Mouse (Mus musculus) intestine, embryonic 16.5 days (tissue): ENCODE data around the gene Pias3. TPM values are rescaled to one million over a fixed set of nuclear protein-coding genes. Genes with fewer than 3 reads are reported as not detected.

ENCODE experiments used
- ATAC-seq: fragments of 200-750 bp; cut with Nextera tagmentation; 2 replicates; pipeline ENCODE4 v1.8.0; 2017; ENCODE audit warnings: moderate TSS enrichment, moderate library complexity
- H3K27ac ChIP-seq: fragments of 300-500 bp; sonication (generic); 2 replicates; pipeline ENCODE4 v1.5.1; 2014; ENCODE audit warnings: mild to moderate bottlenecking, low read length
- H3K27me3 ChIP-seq: fragments of 300-500 bp; sonication (generic); replicated peaks from 2 replicates; pipeline ENCODE4 v1.6.1; 2014; ENCODE audit warnings: low read length, control low read depth, mixed read lengths; ENCODE audit not compliant: control insufficient read depth, insufficient read depth
- H3K36me3 ChIP-seq: fragments of 300-500 bp; sonication (generic); 2 replicates; pipeline ENCODE4 v1.6.1; 2014; ENCODE audit warnings: low read length, control low read depth; ENCODE audit not compliant: control insufficient read depth, insufficient read depth
- H3K4me1 ChIP-seq: fragments of 300-500 bp; sonication (generic); 2 replicates; pipeline ENCODE4 v1.6.1; 2014; ENCODE audit warnings: low read length, control low read depth, mixed read lengths; ENCODE audit not compliant: control insufficient read depth, insufficient read depth
- H3K4me2 ChIP-seq: fragments of 300-500 bp; sonication (generic); 2 replicates; pipeline ENCODE4 v1.6.1; 2014; ENCODE audit warnings: low read depth, low read length, control low read depth
- H3K4me3 ChIP-seq: fragments of 300-500 bp; sonication (generic); 2 replicates; pipeline ENCODE4 v1.5.1; 2014; ENCODE audit warnings: mild to moderate bottlenecking, low read length
- H3K9ac ChIP-seq: fragments of 300-500 bp; sonication (generic); 2 replicates; pipeline ENCODE4 v1.6.1; 2014; ENCODE audit warnings: low read depth, low read length
- H3K9me3 ChIP-seq: fragments of 300-500 bp; sonication (generic); 2 replicates; pipeline ENCODE4 v1.6.1; 2016; ENCODE audit warnings: low read length, control low read depth; ENCODE audit not compliant: control insufficient read depth
- WGBS: fragments of 180-500 bp; shearing (Covaris S2); extraction: QIAGEN DNeasy Blood & Tissue Kit; methylation state at CpG from one replicate; pipeline ENCODE4 v1.1.7; 2014; 5-methylcytosine and 5-hydroxymethylcytosine counted together
- polyA plus RNA-seq: library from polyadenylated mRNA; unstranded; fragments of >200 nt; fragmentation: Nextera tagmentation; extraction: Ambion mirVana; gene quantifications from 2 replicates; pipeline ENCODE4 v1.2.1, GENCODE M21; 2015

Gene Pias3
- polyA plus RNA-seq, 1 experiment from 2014 or later: 35.7 TPM

- Histone ChIP-seq H3K27ac (no peak overlapping the region), H3K36me3 (peaks cover 13% of the 10 kb centered on the region; the same call in 1 of the 2 replicates), H3K27me3 (no peaks in the 10 kb centered on the region), H3K4me2 (no peak overlapping the region), H3K4me3 (no peak overlapping the region), H3K4me1 (peaks cover 4% of the 10 kb centered on the region; the same call in 1 of the 2 replicates), H3K9me3 (no peaks in the 10 kb centered on the region), H3K9ac (no peak overlapping the region)
- ATAC-seq: no peak
- 74% methylated on average over 2 of the region's 2 CpGs for WGBS
Observed at GRCm38 (mm10) chr3:96715854-96716253, 19.7 kb downstream of the Pias3 start.

GRCm38 (mm10) chr3:96719173-96719572 lies 23.0 kb downstream of the Pias3 start:
- no peaks in the 10 kb centered on the region for H3K27me3 ChIP-seq
- WGBS: 41% methylated on average over 14 of the region's 14 CpGs
- no peak for ATAC-seq
- no peak overlapping the region for H3K4me3 ChIP-seq
- no peak overlapping the region for H3K4me2 ChIP-seq
- H3K27ac ChIP-seq: no peak overlapping the region
- no peaks in the 10 kb centered on the region for H3K9me3 ChIP-seq
- H3K36me3 ChIP-seq: peaks cover 5% of the 10 kb centered on the region; the same call in 1 of the 2 replicates
- peaks cover 4% of the 10 kb centered on the region; the same call in 1 of the 2 replicates for H3K4me1 ChIP-seq
- no peak overlapping the region for H3K9ac ChIP-seq

GRCm38 (mm10) chr3:96727343-96727827 lies 31.2 kb downstream of the Pias3 start, which contains the start of the genes Polr3c and Rnf115:
Polr3c (minus strand) TSS chr3:96727628.
Rnf115 (plus strand) TSS chr3:96727664.
- peak; percentile 99 for ATAC-seq
- Histone ChIP-seq H3K36me3 (no peaks in the 10 kb centered on the region), H3K4me2 (peak within 1 kb of the TSS; percentile 78), H3K4me3 (peak within 1 kb of the TSS; percentile 97), H3K4me1 (peaks cover 27% of the 10 kb centered on the region), H3K27ac (peak within 1 kb of the TSS; percentile 74), H3K27me3 (no peaks in the 10 kb centered on the region), H3K9ac (peak within 1 kb of the TSS; percentile 88), H3K9me3 (no peaks in the 10 kb centered on the region)
- under 1% methylated on average over 52 of the region's 52 CpGs for WGBS

- peak overlapping the region; percentile 78 for H3K4me2 ChIP-seq
- H3K4me1 ChIP-seq: peaks cover 27% of the 10 kb centered on the region
- H3K27me3 ChIP-seq: no peaks in the 10 kb centered on the region
- under 1% methylated on average over 42 of the region's 42 CpGs for WGBS
- H3K9me3 ChIP-seq: no peaks in the 10 kb centered on the region
- peak overlapping the region; percentile 97 for H3K4me3 ChIP-seq
- ATAC-seq: peak; percentile 60
- H3K9ac ChIP-seq: peak overlapping the region; percentile 88
- no peaks in the 10 kb centered on the region for H3K36me3 ChIP-seq
- peak overlapping the region; percentile 74 for H3K27ac ChIP-seq
Observed at GRCm38 (mm10) chr3:96727828-96728633, 31.8 kb downstream of the Pias3 start.

- peak overlapping the region; percentile 88 for H3K9ac ChIP-seq
Observed at GRCm38 (mm10) chr3:96728634-96729402, 32.6 kb downstream of the Pias3 start.

GRCm38 (mm10) chr3:96729403-96729784 lies 33.2 kb downstream of the Pias3 start:
- H3K4me2 ChIP-seq: no peak overlapping the region
- no peak overlapping the region for H3K27ac ChIP-seq

More at GRCm38 (mm10) chr3:96728634-96729402, 32.6 kb downstream of the Pias3 start:
- Histone ChIP-seq H3K9me3 (no peaks in the 10 kb centered on the region), H3K4me1 (peaks cover 27% of the 10 kb centered on the region), H3K36me3 (no peaks in the 10 kb centered on the region), H3K27ac (peak overlapping the region; percentile 74; the same call in 1 of the 2 replicates), H3K4me3 (peak overlapping the region; percentile 97), H3K4me2 (peak overlapping the region; percentile 78), H3K27me3 (no peaks in the 10 kb centered on the region)
- no peak for ATAC-seq
- 44% methylated on average over 7 of the region's 7 CpGs for WGBS

GRCm38 (mm10) chr3:96730785-96731184 lies 34.6 kb downstream of the Pias3 start:
- WGBS: 70% methylated on average over 5 of the region's 5 CpGs
- Histone ChIP-seq H3K4me2 (no peak overlapping the region), H3K27me3 (no peaks in the 10 kb centered on the region), H3K27ac (no peak overlapping the region), H3K36me3 (no peaks in the 10 kb centered on the region), H3K9ac (no peak overlapping the region), H3K4me3 (no peak overlapping the region), H3K4me1 (peaks cover 22% of the 10 kb centered on the region), H3K9me3 (no peaks in the 10 kb centered on the region)
- no peak for ATAC-seq

More at GRCm38 (mm10) chr3:96729403-96729784, 33.2 kb downstream of the Pias3 start:
- no peak for ATAC-seq
- WGBS: 41% methylated on average over 3 of the region's 3 CpGs
- H3K27me3 ChIP-seq: no peaks in the 10 kb centered on the region
- no peaks in the 10 kb centered on the region for H3K9me3 ChIP-seq
- no peak overlapping the region for H3K9ac ChIP-seq
- H3K36me3 ChIP-seq: no peaks in the 10 kb centered on the region
- H3K4me1 ChIP-seq: peaks cover 27% of the 10 kb centered on the region
- no peak overlapping the region for H3K4me3 ChIP-seq

- H3K4me1 ChIP-seq: peaks cover 9% of the 10 kb centered on the region
- H3K27ac ChIP-seq: no peak overlapping the region
- H3K27me3 ChIP-seq: no peaks in the 10 kb centered on the region
- H3K9ac ChIP-seq: no peak overlapping the region
- H3K4me2 ChIP-seq: no peak overlapping the region
- 94% methylated on average over 1 of the region's 1 CpGs for WGBS
- H3K36me3 ChIP-seq: no peaks in the 10 kb centered on the region
- no peak overlapping the region for H3K4me3 ChIP-seq
- no peaks in the 10 kb centered on the region for H3K9me3 ChIP-seq
- no peak for ATAC-seq
Observed at GRCm38 (mm10) chr3:96733984-96734383, 37.8 kb downstream of the Pias3 start.

GRCm38 (mm10) chr3:96735200-96735599 lies 39.0 kb downstream of the Pias3 start:
- Histone ChIP-seq H3K27ac (no peak overlapping the region), H3K9me3 (no peaks in the 10 kb centered on the region), H3K27me3 (no peaks in the 10 kb centered on the region), H3K4me3 (no peak overlapping the region), H3K4me2 (no peak overlapping the region), H3K9ac (no peak overlapping the region), H3K36me3 (no peaks in the 10 kb centered on the region), H3K4me1 (0 out of 2 replicates have a peak, but pooled peaks cover 4% of the 10 kb centered on the region)
- no peak for ATAC-seq
- 84% methylated on average over 2 of the region's 2 CpGs for WGBS
